Mouse (Mus musculus): ENCODE data around the gene Gm8108.
"Not testable (repeated sequence)": the region's sequence is repeated elsewhere in the genome, so short reads cannot be mapped to it uniquely, and the experiment has no call there.

Gm8108 gene

DNA sequence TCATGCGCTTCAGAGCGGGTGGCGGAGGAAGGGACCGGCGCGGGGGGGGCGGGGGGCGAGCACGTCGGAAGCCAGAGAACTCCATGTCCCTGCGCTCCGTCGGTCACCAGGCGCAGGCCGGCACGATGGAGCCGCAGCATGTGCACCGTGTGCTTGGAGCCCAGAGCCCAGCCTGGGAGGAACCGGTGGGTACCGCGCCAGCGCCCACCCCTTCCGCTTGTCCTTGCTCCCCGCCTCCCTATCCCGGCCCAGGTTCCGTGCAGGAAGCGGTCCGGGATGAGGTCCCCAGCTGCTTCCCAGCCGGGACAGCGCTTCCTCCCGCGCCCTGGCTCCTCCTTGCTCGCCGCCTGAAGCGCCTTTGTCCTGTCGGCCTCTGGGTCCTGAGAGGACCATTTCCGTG, at the start of gene Gm8108:
Gene Gm8108, plus strand, starts transcription at position 101 of the 400 bp plus-strand sequence.
- DNase-seq (ENCODE audit: low read depth, low spot score), result peak; percentile 14

DNA sequence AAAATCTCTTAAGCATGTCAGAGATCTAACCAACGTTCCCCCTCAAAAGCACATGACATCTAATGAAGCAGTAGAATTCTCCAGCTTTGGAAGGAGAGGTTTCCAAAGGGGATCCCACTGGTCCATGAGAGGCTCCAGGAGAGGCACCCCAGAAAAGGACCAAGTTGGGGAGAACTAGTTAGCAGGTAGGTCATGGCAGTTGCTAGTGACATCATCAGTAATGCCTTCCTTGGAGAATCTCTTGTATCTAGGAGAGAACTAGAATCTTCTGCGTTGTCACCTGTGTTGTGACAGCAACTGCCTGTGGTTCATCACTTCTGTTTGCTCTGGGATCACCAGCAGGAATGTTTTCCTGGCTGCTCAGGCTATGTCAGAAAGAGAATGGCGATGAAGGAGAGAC, 26.5 kb upstream of the Gm8108 start, which contains the start of gene Gm3115:
Gene Gm3115, plus strand, starts transcription at position 301 of the 400 bp plus-strand sequence.
- not testable (repeated sequence) for DNase-seq (ENCODE audit: low read depth, low spot score)

DNA sequence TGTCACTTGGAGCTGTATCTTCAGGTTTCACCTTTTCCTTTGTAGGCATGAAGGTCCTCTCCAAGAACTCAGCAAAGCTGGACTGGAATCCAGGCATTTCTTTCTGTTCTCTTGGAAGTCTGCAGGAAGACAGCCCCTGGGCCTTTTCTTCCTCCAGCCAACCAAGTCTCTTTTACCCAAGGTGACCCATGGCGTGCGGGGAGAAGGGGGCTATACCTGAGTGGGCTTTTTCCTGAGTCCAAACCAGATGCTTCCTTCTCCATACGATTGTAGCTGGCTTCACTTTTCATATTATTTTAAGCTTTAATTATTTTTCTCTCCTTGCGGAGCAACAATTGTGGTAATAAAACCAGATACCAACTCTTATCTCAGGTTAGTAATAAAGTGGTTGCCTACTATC, 31.3 kb downstream of the Gm8108 start:
- DNase-seq (ENCODE audit: low read depth, low spot score), result not testable (repeated sequence)

DNA sequence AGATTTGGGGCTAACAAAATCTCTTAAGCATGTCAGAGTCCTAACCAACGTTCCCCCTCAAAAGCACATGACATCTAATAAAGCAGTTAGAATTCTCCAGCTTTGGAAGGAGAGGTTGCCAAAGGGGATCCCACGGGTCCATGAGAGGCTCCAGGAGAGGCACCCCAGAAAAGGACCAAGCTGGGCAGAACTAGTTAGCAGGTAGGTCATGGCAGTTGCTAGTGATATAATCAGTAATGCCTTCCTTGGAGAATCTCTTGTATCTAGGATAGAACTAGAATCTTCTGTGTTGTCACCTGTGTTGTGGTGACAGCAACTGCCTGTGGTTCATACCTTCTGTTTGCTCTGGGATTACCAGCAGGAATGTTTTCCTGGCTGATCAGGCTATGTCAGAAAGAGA, 54.4 kb downstream of the Gm8108 start, which contains the start of gene Gm3127:
Gene Gm3127, plus strand, starts transcription at position 301 of the 400 bp plus-strand sequence.
- DNase-seq (ENCODE audit: low read depth, low spot score), result not testable (repeated sequence)

DNA sequence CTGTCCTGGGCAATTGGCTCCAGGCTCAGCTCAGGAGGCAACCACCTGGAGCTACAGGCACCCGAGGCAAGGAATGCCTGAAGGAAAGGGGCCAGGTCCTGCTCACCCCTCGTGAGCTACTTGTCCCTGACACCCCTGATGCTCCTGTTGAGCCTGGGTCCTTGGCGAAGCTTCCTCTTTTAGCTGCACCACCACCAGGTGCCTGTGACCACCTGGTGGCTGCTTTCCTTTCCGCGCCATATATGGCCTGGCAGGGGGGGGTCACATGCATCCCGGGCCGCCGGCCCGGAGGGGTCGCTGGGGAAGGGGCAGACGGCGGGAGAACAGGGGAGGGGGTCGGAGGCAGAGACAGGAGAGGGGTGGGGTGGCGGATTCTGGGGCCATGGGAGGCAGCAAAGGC, 71.7 kb downstream of the Gm8108 start:
- peak; percentile 2 for DNase-seq (ENCODE audit: low read depth, low spot score)
